Mouse (Mus musculus) Patski (cell line): ENCODE measurements around the gene Telo2. TPM values are rescaled to one million over a fixed set of nuclear protein-coding genes. Genes with fewer than 3 reads are reported as not detected.

Source experiments
- ATAC-seq: fragments of 100-300 bp; one replicate; pipeline ENCODE4 v1.8.0; 2021
- CTCF ChIA-PET: fragments of 350-600 bp; sonication (Branson Sonifier 250); formaldehyde crosslinking; loops from one replicate; lab custom pipeline; 2022; ENCODE audit warnings: inconsistent platforms; lab: Charles Lee
- POLR2A ChIA-PET: fragments of 350-600 bp; sonication (Branson Sonifier 250); formaldehyde crosslinking; loops from one replicate; lab custom pipeline; 2022; ENCODE audit warnings: antibody characterized with exemption, inconsistent platforms; lab: Charles Lee
- DNase-seq: peaks from one replicate; pipeline ENCODE4 v3.0.0-alpha.2; 2011; ENCODE audit warnings: low read depth, low spot score
- H3K27me3 ChIP-seq: fragments of 371-371 bp; one replicate; pipeline ENCODE4 v1.5.1; 2021
- CTCF ChIP-seq: fragments of 100-300 bp; IDR thresholded peaks from one replicate; pipeline ENCODE4 v1.5.1; 2021
- in situ Hi-C: fragments of 300-500 bp; cut with MboI; formaldehyde crosslinking; loops from 3 replicates; pipeline ENCODE4 v1.11.1; 2018; ENCODE audit warnings: low pct_unique_long_range_greater_than_20kb, mixed read lengths
- polyA plus RNA-seq: library from polyadenylated mRNA; unstranded; gene quantifications from one replicate; pipeline ENCODE4 v1.2.3, GENCODE M21; 2021

Telo2 gene
- polyA plus RNA-seq, 1 experiment from 2014 or later: 26.7 TPM

GRCm38 (mm10) chr17:25109578-25109977 is 6.2 kb downstream of the Telo2 start:
- CTCF ChIA-PET: no interaction called here
- H3K27me3 ChIP-seq: no peaks in the 10 kb centered on the region

GRCm38 (mm10) chr17:25107786-25108185 is 8.0 kb downstream of the Telo2 start:
- ChIA-PET POLR2A (no interaction called here), CTCF (no interaction called here)
- no peaks in the 10 kb centered on the region for H3K27me3 ChIP-seq
- TF ChIP-seq CTCF: no peak
- no peak for DNase-seq
- in situ Hi-C loops: no loop called here
- ATAC-seq: no peak

More at GRCm38 (mm10) chr17:25109578-25109977, 6.2 kb downstream of the Telo2 start:
- in situ Hi-C loops: no loop called here
- TF ChIP-seq CTCF: no peak
- POLR2A ChIA-PET: no interaction called here
- DNase-seq: no peak
- no peak for ATAC-seq

- no peak for DNase-seq
- ChIA-PET CTCF (no interaction called here), POLR2A (interaction anchor here (1.0 kb wide), 1 partner anchor 11 kb away, joined by 3 read pairs; no protein-coding TSS in a partner anchor)
- in situ Hi-C loops: no loop called here
- no peak for ATAC-seq
- no peaks in the 10 kb centered on the region for H3K27me3 ChIP-seq
- TF ChIP-seq CTCF: no peak
These were observed 14.4 kb downstream of the Telo2 start for GRCm38 (mm10) chr17:25101338-25101737.

GRCm38 (mm10) chr17:25100052-25100451 is 15.7 kb downstream of the Telo2 start:
- no peaks in the 10 kb centered on the region for H3K27me3 ChIP-seq
- DNase-seq: no peak
- ChIA-PET CTCF (no interaction called here), POLR2A (no interaction called here)
- no peak for ATAC-seq
- TF ChIP-seq CTCF: no peak
- in situ Hi-C loops: no loop called here

GRCm38 (mm10) chr17:25096221-25096620 is 19.5 kb downstream of the Telo2 start:
- POLR2A ChIA-PET: interaction anchor here (0.6 to 1.0 kb wide), 2 partner anchors 11 to 200 kb away, joined by 3 read pairs; no protein-coding TSS in a partner anchor
- no peak for TF ChIP-seq CTCF
- no peaks in the 10 kb centered on the region for H3K27me3 ChIP-seq
- no peak for ATAC-seq
- DNase-seq: no peak
- CTCF ChIA-PET: interaction anchor here (1.7 kb wide), 1 partner anchor 19 kb away, joined by 4 read pairs; no protein-coding TSS in a partner anchor
- in situ Hi-C loops: no loop called here

GRCm38 (mm10) chr17:25090450-25090849 is 25.3 kb downstream of the Telo2 start:
- TF ChIP-seq CTCF: no peak
- ChIA-PET CTCF (no interaction called here), POLR2A (interaction anchor here (1.2 kb wide), 1 partner anchor 11 kb away, joined by 3 read pairs; no protein-coding TSS in a partner anchor)
- no peaks in the 10 kb centered on the region for H3K27me3 ChIP-seq
- no peak for ATAC-seq
- in situ Hi-C loops: no loop called here
- no peak for DNase-seq

- ChIA-PET CTCF (no interaction called here), POLR2A (no interaction called here)
- ATAC-seq (no peak), DNase-seq (no peak)
- H3K27me3 ChIP-seq: no peaks in the 10 kb centered on the region
- in situ Hi-C loops: no loop called here
- no peak for TF ChIP-seq CTCF
These were observed 26.6 kb downstream of the Telo2 start for GRCm38 (mm10) chr17:25089158-25089557.

GRCm38 (mm10) chr17:25086724-25087123 is 29.0 kb downstream of the Telo2 start:
- H3K27me3 ChIP-seq: no peaks in the 10 kb centered on the region
- ChIA-PET CTCF (no interaction called here), POLR2A (no interaction called here)
- in situ Hi-C loops: no loop called here
- no peak for TF ChIP-seq CTCF
- no peak for DNase-seq
- no peak for ATAC-seq

- CTCF ChIA-PET: interaction anchor here (1.2 kb wide), 1 partner anchor 9 kb away, joined by 3 read pairs; no protein-coding TSS in a partner anchor
- no peak for ATAC-seq
- peak; percentile 9 for DNase-seq
- H3K27me3 ChIP-seq: no peaks in the 10 kb centered on the region
- POLR2A ChIA-PET: interaction anchor here (0.9 to 1.0 kb wide), 2 partner anchors 11 to 22 kb away, joined by 3 read pairs; no protein-coding TSS in a partner anchor
- in situ Hi-C loops: no loop called here
- no peak for TF ChIP-seq CTCF
These were observed 30.9 kb downstream of the Telo2 start for GRCm38 (mm10) chr17:25084835-25085385.

- no peaks in the 10 kb centered on the region for H3K27me3 ChIP-seq
- in situ Hi-C loops: no loop called here
- no peak for TF ChIP-seq CTCF
- ChIA-PET CTCF (no interaction called here), POLR2A (no interaction called here)
- no peak for ATAC-seq
- no peak for DNase-seq
These were observed 32.3 kb downstream of the Telo2 start, which contains the start of gene Tmem204 for GRCm38 (mm10) chr17:25083444-25083931. Tmem204 (minus strand) TSS chr17:25083591.

- no peak for ATAC-seq
- POLR2A ChIA-PET: no interaction called here
- CTCF ChIA-PET: no interaction called here
- no peak for DNase-seq
- no peaks in the 10 kb centered on the region for H3K27me3 ChIP-seq
- in situ Hi-C loops: no loop called here
- no peak for TF ChIP-seq CTCF
These were observed 32.9 kb downstream of the Telo2 start for GRCm38 (mm10) chr17:25082887-25083286.
